Mouse (Mus musculus): ENCODE measurements around the gene Them5.

Them5 gene

GRCm38 (mm10) chr3:94392128-94392527, 50.2 kb downstream of the Them5 start:
- in situ Hi-C loops (cut with MboI; ENCODE audit: low pct_unique_long_range_greater_than_20kb in 1 of 2, low sequenced_read_pairs in 2 of 2, unreplicated experiment in 1 of 2), result no loop called here

- in situ Hi-C loops (cut with MboI; ENCODE audit: low pct_unique_long_range_greater_than_20kb in 1 of 2, low sequenced_read_pairs in 2 of 2, unreplicated experiment in 1 of 2), result no loop called here
Observed at GRCm38 (mm10) chr3:94393049-94393448, 51.1 kb downstream of the Them5 start.

GRCm38 (mm10) chr3:94396336-94396735, 54.4 kb downstream of the Them5 start:
- in situ Hi-C loops (cut with MboI; ENCODE audit: low pct_unique_long_range_greater_than_20kb in 1 of 2, low sequenced_read_pairs in 2 of 2, unreplicated experiment in 1 of 2), result no loop called here

GRCm38 (mm10) chr3:94396851-94397250, 55.0 kb downstream of the Them5 start:
- in situ Hi-C loops (cut with MboI; ENCODE audit: low pct_unique_long_range_greater_than_20kb in 1 of 2, low sequenced_read_pairs in 2 of 2, unreplicated experiment in 1 of 2), result no loop called here

Measured in mouse embryonic stem cell (cell line).